Mouse (Mus musculus): ENCODE results near the gene Glb1l. TPM values are rescaled to one million over a fixed set of nuclear protein-coding genes. Genes with fewer than 3 reads are reported as not detected.

Glb1l gene
- total and polyA plus RNA-seq, 3 experiments = 0.83 to 19.2 (median 11.0) TPM

DNA sequence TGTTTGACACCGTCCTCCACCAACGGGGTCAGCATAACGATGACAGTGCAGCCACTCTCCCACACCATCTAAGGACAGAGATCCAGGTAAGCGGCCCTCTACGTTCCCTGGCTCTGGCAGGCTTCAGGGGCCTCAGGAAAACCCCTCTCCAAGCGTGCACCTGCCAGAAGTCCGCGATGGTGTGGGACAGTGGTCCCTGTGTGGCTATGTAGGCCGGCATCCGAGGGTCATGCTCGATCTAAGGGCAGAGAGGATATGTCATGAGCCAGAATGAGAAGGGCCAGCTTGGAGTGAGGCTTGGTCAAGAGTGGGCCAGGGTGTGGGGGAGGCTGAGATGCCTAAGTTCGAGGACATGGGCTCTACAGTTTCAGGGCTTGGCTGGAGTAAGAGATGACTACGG, 41.7 kb upstream of the Glb1l start:
- ATAC-seq (ENCODE audit: extremely low read depth, insufficient number of reproducible peaks, low FRiP score, poor library complexity, severe bottlenecking) (no peak), DNase-seq (ENCODE audit: low spot score) (no peak)
- Histone ChIP-seq H3K9me3 (replicated peaks) (no peaks in the 10 kb centered on the region), H3K4me1 (ENCODE audit: insufficient read depth, low read depth, low read length) (peaks cover 61% of the 10 kb centered on the region), H3K36me3 (replicated peaks) (no peaks in the 10 kb centered on the region), H3K27me3 (ENCODE audit: insufficient read depth, low read length) (peaks cover 9% of the 10 kb centered on the region; the same call in 1 of the 2 replicates), H3K4me3 (ENCODE audit: low read depth, low read length) (no peak overlapping the region)
- TF ChIP-seq TAL1 (conservative IDR thresholded peaks at IDR 0.05; ENCODE audit: low read depth, low read length) (no peak), POLR2AphosphoS5 (IDR thresholded peaks at IDR 0.05; ENCODE audit: insufficient replicate concordance, low read depth, low read length) (no peak), GATA2 (IDR thresholded peaks at IDR 0.05; ENCODE audit: borderline replicate concordance, low read depth, low read length) (no peak), CTCF (IDR thresholded peaks at IDR 0.05; ENCODE audit: low read depth, low read length) (no peak), GATA1 (IDR thresholded peaks at IDR 0.05; ENCODE audit: borderline replicate concordance, low read length) (no peak)

DNA sequence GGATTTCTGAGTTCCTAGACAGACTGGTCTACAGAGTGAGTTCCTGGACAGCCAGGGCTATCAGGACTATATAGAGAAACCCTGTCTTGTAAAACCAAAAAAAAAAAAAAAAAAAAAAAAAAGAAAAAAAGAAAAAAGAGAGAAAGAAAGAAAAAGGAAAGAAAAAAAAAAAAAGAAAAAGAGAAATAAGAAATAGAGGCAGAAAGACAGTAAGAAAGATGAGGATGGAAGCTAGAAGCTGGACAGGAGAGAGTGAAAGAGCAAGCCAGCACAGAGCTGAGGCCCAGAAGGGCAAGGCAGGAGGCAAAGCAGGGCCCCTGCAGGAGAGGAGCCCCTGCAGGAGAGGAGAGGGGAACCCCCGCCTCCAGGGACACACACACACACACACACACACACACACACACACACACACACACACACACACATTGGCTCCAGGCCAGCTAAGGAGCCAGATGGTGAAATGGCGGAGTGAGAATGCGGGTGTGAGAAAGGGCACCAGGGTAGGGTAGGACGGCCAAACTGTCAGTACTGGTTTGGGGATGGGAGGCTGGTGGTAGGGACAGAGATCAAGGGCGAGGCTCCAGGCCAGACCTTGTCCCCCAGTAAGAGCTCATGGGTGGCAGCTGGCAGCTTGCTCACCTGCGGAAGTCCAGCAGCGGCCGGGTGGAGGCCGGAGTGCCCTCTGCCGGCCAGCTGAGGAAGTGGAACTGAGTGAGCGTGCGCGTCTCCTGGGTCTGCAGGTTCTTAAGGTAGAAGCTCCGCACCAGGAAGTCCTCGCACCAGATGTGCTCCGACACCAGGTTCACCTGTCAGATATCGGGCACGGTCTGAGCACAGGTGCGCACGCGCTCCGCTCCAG, 40.7 kb upstream of the Glb1l start:
- ATAC-seq (ENCODE audit: extremely low read depth, insufficient number of reproducible peaks, low FRiP score, poor library complexity, severe bottlenecking) = peak; percentile 67; the same call in 1 of the 2 replicates
- Histone ChIP-seq H3K36me3 (replicated peaks) (no peaks in the 10 kb centered on the region), H3K4me1 (ENCODE audit: insufficient read depth, low read depth, low read length) (peaks cover 63% of the 10 kb centered on the region), H3K27me3 (ENCODE audit: insufficient read depth, low read length) (peaks cover 6% of the 10 kb centered on the region; the same call in 1 of the 2 replicates), H3K4me3 (ENCODE audit: low read depth, low read length) (peak overlapping the region; percentile 63; the same call in 1 of the 2 replicates), H3K9me3 (replicated peaks) (no peaks in the 10 kb centered on the region)
- DNase-seq (ENCODE audit: low spot score) = peak; percentile 90
- TF ChIP-seq TAL1 (conservative IDR thresholded peaks at IDR 0.05; ENCODE audit: low read depth, low read length) (no peak), CTCF (IDR thresholded peaks at IDR 0.05; ENCODE audit: low read depth, low read length) (peak; percentile 94), GATA1 (IDR thresholded peaks at IDR 0.05; ENCODE audit: borderline replicate concordance, low read length) (no peak), POLR2AphosphoS5 (IDR thresholded peaks at IDR 0.05; ENCODE audit: insufficient replicate concordance, low read depth, low read length) (no peak), GATA2 (IDR thresholded peaks at IDR 0.05; ENCODE audit: borderline replicate concordance, low read depth, low read length) (no peak)

DNA sequence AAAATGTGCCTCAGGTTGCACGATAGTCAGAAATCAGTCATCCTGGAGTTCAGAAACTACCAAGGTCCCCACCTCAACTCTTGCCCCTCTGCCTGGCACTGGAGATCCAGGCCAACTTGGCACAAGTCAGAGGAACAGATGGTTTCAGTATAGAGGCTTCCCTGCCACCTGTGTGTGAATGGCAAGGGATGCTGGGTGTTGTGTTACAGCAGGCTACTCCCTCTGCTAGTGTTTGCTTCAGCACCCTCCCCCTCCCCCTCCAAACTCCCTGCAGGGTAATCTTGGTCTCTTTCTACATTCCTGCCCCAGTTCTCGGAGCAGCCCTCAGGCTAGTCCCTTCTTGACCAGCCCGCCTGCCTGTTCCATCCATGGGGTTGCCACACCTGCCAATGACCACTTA, 39.9 kb upstream of the Glb1l start:
- DNase-seq (ENCODE audit: low spot score) = no peak
- H3K27me3 ChIP-seq (ENCODE audit: insufficient read depth, low read length) = peaks cover 4% of the 10 kb centered on the region; the same call in 1 of the 2 replicates
- H3K4me3 ChIP-seq (ENCODE audit: low read depth, low read length) = no peak overlapping the region
- peaks cover 2% of the 10 kb centered on the region for H3K36me3 ChIP-seq (replicated peaks)
- H3K4me1 ChIP-seq (ENCODE audit: insufficient read depth, low read depth, low read length) = peaks cover 55% of the 10 kb centered on the region
- ATAC-seq (ENCODE audit: extremely low read depth, insufficient number of reproducible peaks, low FRiP score, poor library complexity, severe bottlenecking) = no peak
- H3K9me3 ChIP-seq (replicated peaks) = no peaks in the 10 kb centered on the region
- TF ChIP-seq TAL1 (conservative IDR thresholded peaks at IDR 0.05; ENCODE audit: low read depth, low read length) = no peak
- TF ChIP-seq CTCF (IDR thresholded peaks at IDR 0.05; ENCODE audit: low read depth, low read length) = no peak
- no peak for TF ChIP-seq GATA1 (IDR thresholded peaks at IDR 0.05; ENCODE audit: borderline replicate concordance, low read length)
- no peak for TF ChIP-seq GATA2 (IDR thresholded peaks at IDR 0.05; ENCODE audit: borderline replicate concordance, low read depth, low read length)
- no peak for TF ChIP-seq POLR2AphosphoS5 (IDR thresholded peaks at IDR 0.05; ENCODE audit: insufficient replicate concordance, low read depth, low read length)

DNA sequence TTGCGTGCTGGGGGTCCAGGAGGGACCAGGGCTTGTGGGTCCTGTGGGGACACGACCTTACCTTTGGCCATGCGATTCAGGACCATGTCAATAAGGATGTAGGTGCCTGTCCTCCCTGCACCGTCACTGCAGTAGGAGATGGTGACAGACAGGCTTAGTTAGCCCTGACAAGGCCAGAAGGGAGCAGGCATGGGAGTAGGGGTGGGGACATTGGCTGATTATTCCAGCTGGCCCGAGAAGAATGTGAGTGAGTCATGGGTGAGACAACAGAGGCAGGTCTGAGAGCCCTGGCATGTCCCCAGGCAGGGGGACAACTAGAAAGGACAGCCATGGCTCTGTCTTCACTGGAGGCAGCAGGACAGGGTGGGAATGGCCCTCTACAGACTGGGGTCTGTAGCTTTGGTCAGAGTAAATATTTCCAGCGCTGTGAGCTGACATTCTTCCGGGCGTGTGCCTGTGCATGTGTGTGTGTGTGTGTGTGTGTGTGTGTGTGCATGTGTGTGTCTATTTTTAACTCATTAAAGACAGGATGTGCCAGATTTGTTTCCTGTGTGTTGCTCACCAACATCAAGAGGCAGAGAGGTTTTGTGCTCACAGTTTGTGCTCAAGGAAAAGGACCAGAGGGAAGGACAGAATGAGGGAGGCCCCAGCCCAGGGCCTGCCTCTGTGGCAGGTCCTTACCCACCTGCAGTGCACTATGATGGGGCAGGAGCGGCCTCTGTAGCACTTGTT, 37.6 kb upstream of the Glb1l start:
- no peak for DNase-seq (ENCODE audit: low spot score)
- H3K9me3 ChIP-seq (replicated peaks) = no peaks in the 10 kb centered on the region

DNA sequence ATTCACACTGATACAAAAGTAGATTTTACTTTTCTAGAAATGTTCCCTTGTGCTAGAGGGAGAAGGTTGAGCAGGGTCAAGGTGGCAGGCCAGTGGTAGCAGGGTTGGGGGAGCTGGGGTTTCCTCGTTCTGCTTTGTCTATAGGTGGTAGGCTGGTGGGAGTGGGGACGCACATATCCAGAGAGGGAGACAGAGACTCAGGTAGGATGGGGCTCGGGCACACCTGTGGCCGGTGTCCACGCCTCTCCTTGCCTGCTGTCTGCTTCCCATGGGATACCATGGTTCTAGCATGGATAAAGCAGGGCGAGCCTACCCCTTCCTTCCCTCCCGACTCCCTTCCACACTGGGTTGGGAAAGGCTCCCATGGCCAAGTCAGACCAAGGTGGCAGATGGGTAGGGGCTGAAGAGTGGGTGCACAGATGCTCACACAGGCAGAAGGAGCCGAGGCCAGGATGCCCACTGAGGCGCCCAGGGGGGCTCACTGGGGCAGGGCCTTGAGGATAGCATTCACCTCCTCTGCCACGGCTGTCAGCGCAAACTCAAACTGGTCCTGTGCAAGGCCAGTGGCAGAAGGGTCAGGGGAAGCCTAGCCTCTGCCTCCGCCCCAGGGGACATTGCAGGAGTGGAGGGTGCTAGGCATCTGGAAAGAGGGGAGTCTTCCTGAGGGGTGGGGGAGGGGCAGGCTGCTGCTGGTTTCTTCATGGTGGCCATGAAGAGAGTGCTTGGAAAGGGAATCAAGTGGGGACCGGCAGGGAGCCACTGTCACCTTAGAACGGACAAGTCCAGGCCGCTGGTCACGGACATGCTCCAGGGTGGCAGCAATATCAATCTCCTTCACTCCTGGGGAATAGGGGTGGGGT, 36.7 kb upstream of the Glb1l start:
- Histone ChIP-seq H3K27me3 (ENCODE audit: insufficient read depth, low read length) (peaks cover 2% of the 10 kb centered on the region; the same call in 1 of the 2 replicates), H3K4me3 (ENCODE audit: low read depth, low read length) (no peak overlapping the region), H3K4me1 (ENCODE audit: insufficient read depth, low read depth, low read length) (peaks cover 42% of the 10 kb centered on the region), H3K36me3 (replicated peaks) (peaks cover 25% of the 10 kb centered on the region), H3K9me3 (replicated peaks) (no peaks in the 10 kb centered on the region)
- DNase-seq (ENCODE audit: low spot score) (no peak), ATAC-seq (ENCODE audit: extremely low read depth, insufficient number of reproducible peaks, low FRiP score, poor library complexity, severe bottlenecking) (no peak)
- TF ChIP-seq TAL1 (conservative IDR thresholded peaks at IDR 0.05; ENCODE audit: low read depth, low read length) = no peak
- no peak for TF ChIP-seq CTCF (IDR thresholded peaks at IDR 0.05; ENCODE audit: low read depth, low read length)
- TF ChIP-seq GATA1 (IDR thresholded peaks at IDR 0.05; ENCODE audit: borderline replicate concordance, low read length) = no peak
- TF ChIP-seq GATA2 (IDR thresholded peaks at IDR 0.05; ENCODE audit: borderline replicate concordance, low read depth, low read length) = no peak

More for the DNA sequence above, 37.6 kb upstream of the Glb1l start:
- ATAC-seq (ENCODE audit: extremely low read depth, insufficient number of reproducible peaks, low FRiP score, poor library complexity, severe bottlenecking) = no peak
- H3K27me3 ChIP-seq (ENCODE audit: insufficient read depth, low read length) = peaks cover 2% of the 10 kb centered on the region; the same call in 1 of the 2 replicates
- peaks cover 49% of the 10 kb centered on the region for H3K4me1 ChIP-seq (ENCODE audit: insufficient read depth, low read depth, low read length)
- no peak overlapping the region for H3K4me3 ChIP-seq (ENCODE audit: low read depth, low read length)
- TF ChIP-seq TAL1 (conservative IDR thresholded peaks at IDR 0.05; ENCODE audit: low read depth, low read length) (no peak), CTCF (IDR thresholded peaks at IDR 0.05; ENCODE audit: low read depth, low read length) (no peak), GATA2 (IDR thresholded peaks at IDR 0.05; ENCODE audit: borderline replicate concordance, low read depth, low read length) (no peak), POLR2AphosphoS5 (IDR thresholded peaks at IDR 0.05; ENCODE audit: insufficient replicate concordance, low read depth, low read length) (no peak), GATA1 (IDR thresholded peaks at IDR 0.05; ENCODE audit: borderline replicate concordance, low read length) (no peak)
- H3K36me3 ChIP-seq (replicated peaks) = peaks cover 20% of the 10 kb centered on the region

Data from G1E (cell line).